Mouse (Mus musculus): ENCODE data around the gene Dhh. TPM values are rescaled to one million over a fixed set of nuclear protein-coding genes. Genes with fewer than 3 reads are reported as not detected.
A peak's percentile ranks its signal among the peaks of the same experiment; 100 is the strongest.

Dhh gene
- polyA plus RNA-seq, 1 experiment: 0.07 TPM

GRCm38 (mm10) chr15:98893036-98893435 is 5.3 kb downstream of the Dhh start:
- 84% methylated on average over 4 of the region's 4 CpGs for WGBS
- no peak overlapping the region for H3K27ac ChIP-seq (ENCODE audit: insufficient read depth, low read length)
- H3K27me3 ChIP-seq (ENCODE audit: control insufficient read depth, insufficient read depth, low read length): peaks cover 1% of the 10 kb centered on the region; the same call in 1 of the 2 replicates
- H3K4me3 ChIP-seq (replicated peaks; ENCODE audit: insufficient read depth, low read depth, low read length): no peak overlapping the region
- no peak for DNase-seq
- H3K4me1 ChIP-seq (ENCODE audit: control insufficient read depth, insufficient read depth, low read length): peaks cover 6% of the 10 kb centered on the region
- TF ChIP-seq POLR2A (IDR thresholded peaks at IDR 0.05; ENCODE audit: borderline replicate concordance, insufficient read depth, low read length) (no peak), CTCF (IDR thresholded peaks at IDR 0.05; ENCODE audit: borderline replicate concordance, insufficient read depth, low read depth, low read length) (no peak)

- 35% methylated on average over 6 of the region's 6 CpGs for WGBS
Observed at GRCm38 (mm10) chr15:98891907-98892606, 6.3 kb downstream of the Dhh start.

GRCm38 (mm10) chr15:98891198-98891742 is 7.1 kb downstream of the Dhh start:
- H3K27ac ChIP-seq (ENCODE audit: insufficient read depth, low read length): no peak overlapping the region
- 37% methylated on average over 19 of the region's 19 CpGs for WGBS
- H3K4me3 ChIP-seq (replicated peaks; ENCODE audit: insufficient read depth, low read depth, low read length): no peak overlapping the region
- DNase-seq: no peak
- peaks cover 14% of the 10 kb centered on the region for H3K4me1 ChIP-seq (ENCODE audit: control insufficient read depth, insufficient read depth, low read length)
- no peak for TF ChIP-seq CTCF (IDR thresholded peaks at IDR 0.05; ENCODE audit: borderline replicate concordance, insufficient read depth, low read depth, low read length)
- TF ChIP-seq POLR2A (IDR thresholded peaks at IDR 0.05; ENCODE audit: borderline replicate concordance, insufficient read depth, low read length): no peak
- H3K27me3 ChIP-seq (ENCODE audit: control insufficient read depth, insufficient read depth, low read length): peaks cover 1% of the 10 kb centered on the region; the same call in 1 of the 2 replicates

More at GRCm38 (mm10) chr15:98891907-98892606, 6.3 kb downstream of the Dhh start:
- Histone ChIP-seq H3K27ac (ENCODE audit: insufficient read depth, low read length) (no peak overlapping the region), H3K27me3 (ENCODE audit: control insufficient read depth, insufficient read depth, low read length) (peaks cover 1% of the 10 kb centered on the region; the same call in 1 of the 2 replicates), H3K4me1 (ENCODE audit: control insufficient read depth, insufficient read depth, low read length) (peaks cover 12% of the 10 kb centered on the region), H3K4me3 (replicated peaks; ENCODE audit: insufficient read depth, low read depth, low read length) (no peak overlapping the region)
- TF ChIP-seq POLR2A (IDR thresholded peaks at IDR 0.05; ENCODE audit: borderline replicate concordance, insufficient read depth, low read length) (no peak), CTCF (IDR thresholded peaks at IDR 0.05; ENCODE audit: borderline replicate concordance, insufficient read depth, low read depth, low read length) (peak; percentile 97)
- peak; percentile 71 to 85 for DNase-seq

GRCm38 (mm10) chr15:98887526-98887925 is 10.8 kb downstream of the Dhh start:
- peak in 1 of 2 experiments; percentile 39 for DNase-seq
- 52% methylated on average over 7 of the region's 7 CpGs for WGBS
- TF ChIP-seq CTCF (IDR thresholded peaks at IDR 0.05; ENCODE audit: borderline replicate concordance, insufficient read depth, low read depth, low read length): no peak
- no peak for TF ChIP-seq POLR2A (IDR thresholded peaks at IDR 0.05; ENCODE audit: borderline replicate concordance, insufficient read depth, low read length)
- H3K27me3 ChIP-seq (ENCODE audit: control insufficient read depth, insufficient read depth, low read length): no peaks in the 10 kb centered on the region
- H3K27ac ChIP-seq (ENCODE audit: insufficient read depth, low read length): no peak overlapping the region
- H3K4me3 ChIP-seq (replicated peaks; ENCODE audit: insufficient read depth, low read depth, low read length): no peak overlapping the region
- H3K4me1 ChIP-seq (ENCODE audit: control insufficient read depth, insufficient read depth, low read length): peaks cover 8% of the 10 kb centered on the region

GRCm38 (mm10) chr15:98886667-98887387 is 11.5 kb downstream of the Dhh start:
- Histone ChIP-seq H3K27ac (ENCODE audit: insufficient read depth, low read length) (no peak overlapping the region), H3K4me3 (replicated peaks; ENCODE audit: insufficient read depth, low read depth, low read length) (no peak overlapping the region), H3K4me1 (ENCODE audit: control insufficient read depth, insufficient read depth, low read length) (peaks cover 8% of the 10 kb centered on the region), H3K27me3 (ENCODE audit: control insufficient read depth, insufficient read depth, low read length) (no peaks in the 10 kb centered on the region)
- no peak for DNase-seq
- TF ChIP-seq CTCF (IDR thresholded peaks at IDR 0.05; ENCODE audit: borderline replicate concordance, insufficient read depth, low read depth, low read length): no peak
- no peak for TF ChIP-seq POLR2A (IDR thresholded peaks at IDR 0.05; ENCODE audit: borderline replicate concordance, insufficient read depth, low read length)
- WGBS: 49% methylated on average over 8 of the region's 8 CpGs

- Histone ChIP-seq H3K27ac (ENCODE audit: insufficient read depth, low read length) (no peak overlapping the region), H3K27me3 (ENCODE audit: control insufficient read depth, insufficient read depth, low read length) (no peaks in the 10 kb centered on the region), H3K4me1 (ENCODE audit: control insufficient read depth, insufficient read depth, low read length) (peaks cover 8% of the 10 kb centered on the region), H3K4me3 (replicated peaks; ENCODE audit: insufficient read depth, low read depth, low read length) (no peak overlapping the region)
- TF ChIP-seq POLR2A (IDR thresholded peaks at IDR 0.05; ENCODE audit: borderline replicate concordance, insufficient read depth, low read length) (no peak), CTCF (IDR thresholded peaks at IDR 0.05; ENCODE audit: borderline replicate concordance, insufficient read depth, low read depth, low read length) (no peak)
- DNase-seq: no peak
- WGBS: 80% methylated on average over 1 of the region's 1 CpGs
Observed at GRCm38 (mm10) chr15:98884106-98884505, 14.2 kb downstream of the Dhh start.

GRCm38 (mm10) chr15:98883661-98884060 is 14.7 kb downstream of the Dhh start:
- Histone ChIP-seq H3K4me1 (ENCODE audit: control insufficient read depth, insufficient read depth, low read length) (peaks cover 8% of the 10 kb centered on the region), H3K27ac (ENCODE audit: insufficient read depth, low read length) (no peak overlapping the region), H3K27me3 (ENCODE audit: control insufficient read depth, insufficient read depth, low read length) (no peaks in the 10 kb centered on the region), H3K4me3 (replicated peaks; ENCODE audit: insufficient read depth, low read depth, low read length) (no peak overlapping the region)
- DNase-seq: no peak
- TF ChIP-seq CTCF (IDR thresholded peaks at IDR 0.05; ENCODE audit: borderline replicate concordance, insufficient read depth, low read depth, low read length): no peak
- TF ChIP-seq POLR2A (IDR thresholded peaks at IDR 0.05; ENCODE audit: borderline replicate concordance, insufficient read depth, low read length): no peak
